Mouse (Mus musculus) frontal cortex, postnatal 25 days (tissue): Measurements from ENCODE around the gene Uroc1.
A peak's percentile ranks its signal among the peaks of the same experiment; 100 is the strongest.

Experiments used
- DNase-seq, 2 experiments: peaks; one replicate each; pipeline ENCODE4 v3.0.0; 2022; ENCODE audit warnings: low spot score in 2 of 2

The Uroc1 gene

GRCm38 (mm10) chr6:90358142-90358541, 25.1 kb downstream of the Uroc1 start:
- no peak for DNase-seq

GRCm38 (mm10) chr6:90359445-90359844, 26.4 kb downstream of the Uroc1 start:
- DNase-seq, result no peak

- no peak for DNase-seq
Observed at GRCm38 (mm10) chr6:90360024-90360781, 27.1 kb downstream of the Uroc1 start.

- DNase-seq, result no peak
Observed at GRCm38 (mm10) chr6:90360922-90361614, 28.0 kb downstream of the Uroc1 start.

GRCm38 (mm10) chr6:90363301-90363700, 30.2 kb downstream of the Uroc1 start:
- DNase-seq, result no peak

GRCm38 (mm10) chr6:90368976-90369724, 36.1 kb downstream of the Uroc1 start, which contains the start of gene Zxdc:
Zxdc (plus strand) TSS chr6:90369492.
- DNase-seq, result peak; percentile 99 to 100

GRCm38 (mm10) chr6:90369725-90370553, 36.9 kb downstream of the Uroc1 start:
- DNase-seq, result peak; percentile 22 to 23

GRCm38 (mm10) chr6:90374647-90375046, 41.6 kb downstream of the Uroc1 start:
- DNase-seq, result no peak

- DNase-seq, result no peak
Observed at GRCm38 (mm10) chr6:90377708-90378107, 44.6 kb downstream of the Uroc1 start.

GRCm38 (mm10) chr6:90381465-90381864, 48.4 kb downstream of the Uroc1 start:
- DNase-seq, result no peak

GRCm38 (mm10) chr6:90390629-90391028, 57.5 kb downstream of the Uroc1 start:
- DNase-seq, result no peak

- DNase-seq, result no peak
Observed at GRCm38 (mm10) chr6:90393948-90394347, 60.9 kb downstream of the Uroc1 start.

- DNase-seq, result no peak
Observed at GRCm38 (mm10) chr6:90395751-90396150, 62.7 kb downstream of the Uroc1 start.

GRCm38 (mm10) chr6:90397291-90397690, 64.2 kb downstream of the Uroc1 start:
- DNase-seq, result no peak

- no peak for DNase-seq
Observed at GRCm38 (mm10) chr6:90408632-90409031, 75.5 kb downstream of the Uroc1 start.

GRCm38 (mm10) chr6:90410972-90411371, 77.9 kb downstream of the Uroc1 start:
- DNase-seq, result no peak

GRCm38 (mm10) chr6:90411926-90412325, 78.8 kb downstream of the Uroc1 start:
- no peak for DNase-seq
